Mouse (Mus musculus) spleen, adult 2 months (tissue): ENCODE measurements around the gene Psmg1. TPM values are rescaled to one million over a fixed set of nuclear protein-coding genes. Genes with fewer than 3 reads are reported as not detected.

ENCODE experiments used
- DNase-seq, 2 experiments: peaks; one replicate each; pipeline versions ENCODE4 v3.0.0 to v3.0.0-alpha.2; 2012 to 2021; ENCODE audit warnings: low spot score in 2 of 2, low read depth in 1 of 2
- H3K27ac ChIP-seq: fragments of 200-500 bp; 2 replicates; pipeline ENCODE4 v1.5.1; 2012; ENCODE audit warnings: low read length, inconsistent platforms; ENCODE audit not compliant: insufficient read depth
- H3K27me3 ChIP-seq: fragments of 200-500 bp; 2 replicates; pipeline ENCODE4 v1.6.1; 2012; ENCODE audit warnings: mild to moderate bottlenecking, moderate library complexity, low read length, inconsistent platforms; ENCODE audit not compliant: control insufficient read depth, insufficient read depth
- H3K36me3 ChIP-seq: fragments of 200-500 bp; 2 replicates; pipeline ENCODE4 v1.6.1; 2012; ENCODE audit warnings: mild to moderate bottlenecking, low read length, inconsistent platforms; ENCODE audit not compliant: control insufficient read depth, insufficient read depth
- H3K4me1 ChIP-seq: fragments of 200-500 bp; 2 replicates; pipeline ENCODE4 v1.6.1; 2011; ENCODE audit warnings: inconsistent platforms; ENCODE audit not compliant: control insufficient read depth, insufficient read depth, insufficient read length
- H3K4me3 ChIP-seq: fragments of 200-500 bp; 2 replicates; pipeline ENCODE4 v1.5.1; 2011; ENCODE audit warnings: mild to moderate bottlenecking, inconsistent platforms; ENCODE audit not compliant: insufficient read depth, insufficient read length; ENCODE audit errors: extremely low read depth
- CTCF ChIP-seq: fragments of 200-500 bp; IDR thresholded peaks from 2 replicates; pipeline ENCODE4 v1.5.1; 2011; ENCODE audit warnings: mild to moderate bottlenecking, inconsistent platforms; ENCODE audit not compliant: insufficient read depth, insufficient read length, insufficient replicate concordance; ENCODE audit errors: extremely low read depth
- POLR2A ChIP-seq: fragments of 200-500 bp; IDR thresholded peaks from 2 replicates; pipeline ENCODE4 v1.6.1; 2011; ENCODE audit warnings: low read depth, low read length, inconsistent platforms
- WGBS: fragments of 180-500 bp; shearing (Covaris S2); methylation state at CpG from one replicate; pipeline ENCODE4 v1.1.7; 2018; 5-methylcytosine and 5-hydroxymethylcytosine counted together
- polyA plus RNA-seq: library from polyadenylated mRNA; depleted of rRNA; stranded (reverse); fragments of >200 nt; gene quantifications from 2 replicates; pipeline ENCODE4 v1.2.3, GENCODE M21; 2012; rRNA removed

The Psmg1 gene
- polyA plus RNA-seq, 1 experiment: 8.6 TPM

DNA sequence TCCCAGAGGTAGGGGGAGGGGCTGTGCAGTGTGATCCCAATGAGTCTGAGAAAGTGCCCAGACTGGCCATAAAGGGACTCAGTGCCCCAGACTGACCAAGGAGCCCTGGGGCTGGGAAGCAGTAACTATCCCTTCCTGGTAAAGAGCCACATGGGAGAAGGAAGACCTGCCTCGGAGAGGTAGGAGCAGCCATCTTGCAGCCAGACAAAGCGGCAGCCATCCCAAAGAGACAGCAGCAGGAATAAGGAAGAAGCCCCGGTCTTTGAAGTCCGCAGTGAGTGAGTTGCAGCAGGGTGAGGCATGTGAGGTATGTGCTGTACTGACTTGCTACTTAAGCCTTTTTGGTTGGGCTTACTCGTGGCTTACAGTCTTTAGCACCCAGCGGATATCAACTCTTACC lies 47.6 kb downstream of the Psmg1 start:
- no peak for DNase-seq
- Histone ChIP-seq H3K4me3 (no peak overlapping the region), H3K4me1 (no peaks in the 10 kb centered on the region), H3K27ac (no peak overlapping the region), H3K27me3 (no peaks in the 10 kb centered on the region), H3K36me3 (no peaks in the 10 kb centered on the region)
- TF ChIP-seq CTCF: no peak
- no peak for TF ChIP-seq POLR2A
- 91% methylated on average over 6 of the region's 6 CpGs for WGBS

DNA sequence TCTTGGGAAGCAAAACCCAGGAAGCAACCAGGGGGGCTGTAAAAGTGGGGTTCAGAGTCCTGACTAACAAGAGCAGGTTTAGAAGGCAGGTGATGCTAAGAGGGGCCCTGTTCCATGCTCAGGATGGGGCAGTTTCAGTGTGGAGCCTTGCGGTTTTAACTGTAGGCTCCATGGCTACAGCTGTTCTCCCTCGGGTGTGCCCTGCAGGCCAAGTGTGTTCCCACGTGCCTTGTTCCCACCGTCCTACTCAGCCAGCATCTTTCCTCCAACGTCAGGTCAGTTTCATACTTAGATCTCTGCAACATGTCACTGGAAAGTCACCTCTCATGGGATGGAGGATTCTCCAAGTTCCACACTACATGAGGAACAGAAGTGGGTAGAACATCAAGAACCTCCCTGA lies 49.2 kb downstream of the Psmg1 start:
- no peak overlapping the region for H3K4me3 ChIP-seq
- H3K27me3 ChIP-seq: no peaks in the 10 kb centered on the region
- no peak for DNase-seq
- no peaks in the 10 kb centered on the region for H3K36me3 ChIP-seq
- 51% methylated on average over 5 of the region's 5 CpGs for WGBS
- no peak for TF ChIP-seq POLR2A
- no peak for TF ChIP-seq CTCF
- no peak overlapping the region for H3K27ac ChIP-seq
- no peaks in the 10 kb centered on the region for H3K4me1 ChIP-seq

DNA sequence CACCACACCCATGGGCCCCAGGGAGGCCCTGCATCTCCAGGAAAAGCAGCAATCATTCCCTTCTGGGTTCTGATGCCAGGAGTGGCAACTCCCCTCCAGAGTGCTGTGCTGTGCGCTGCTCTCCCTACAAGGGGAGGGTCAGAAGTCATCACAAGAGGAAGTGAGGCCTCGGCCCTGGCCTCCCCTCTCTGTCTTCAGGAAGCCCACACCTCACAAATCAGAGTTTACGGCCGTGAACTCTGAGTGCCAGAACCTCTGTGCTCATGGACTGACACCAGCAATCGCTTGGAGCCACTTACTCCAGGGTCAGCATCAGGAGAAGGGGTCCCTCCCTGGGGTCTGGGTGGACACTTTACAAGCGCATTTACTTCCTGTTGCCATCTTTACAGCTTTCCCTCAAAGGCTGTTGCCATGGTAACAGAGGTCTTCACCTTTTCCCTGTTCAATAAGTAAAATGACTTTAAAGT lies 55.2 kb downstream of the Psmg1 start:
- peaks cover 9% of the 10 kb centered on the region; the same call in 1 of the 2 replicates for H3K4me1 ChIP-seq
- H3K4me3 ChIP-seq: no peak overlapping the region
- no peak for DNase-seq
- no peaks in the 10 kb centered on the region for H3K27me3 ChIP-seq
- no peak overlapping the region for H3K27ac ChIP-seq
- no peak for TF ChIP-seq CTCF
- TF ChIP-seq POLR2A: no peak
- H3K36me3 ChIP-seq: no peaks in the 10 kb centered on the region
- WGBS: 47% methylated on average over 6 of the region's 6 CpGs

DNA sequence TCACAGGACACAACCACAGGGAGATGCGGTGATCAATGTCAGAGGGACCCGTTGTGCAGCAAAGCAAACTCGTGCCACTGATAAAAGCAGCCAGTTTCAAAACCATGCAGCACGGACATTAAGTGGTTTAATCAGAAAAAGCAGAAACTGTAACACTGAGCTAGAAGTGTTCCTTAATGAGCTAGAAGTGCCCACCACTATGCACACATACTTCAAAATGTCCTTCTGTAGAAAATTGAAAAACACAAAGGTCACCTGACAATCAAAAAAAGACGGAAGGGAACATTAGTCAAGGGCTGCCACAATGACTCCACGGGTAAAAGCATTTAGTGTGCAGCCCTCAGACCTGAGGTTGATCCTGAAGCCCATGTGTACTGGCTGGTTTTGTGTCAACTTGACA lies 57.9 kb downstream of the Psmg1 start:
- no peak overlapping the region for H3K4me3 ChIP-seq
- no peak for DNase-seq
- TF ChIP-seq POLR2A (no peak), CTCF (no peak)
- H3K27ac ChIP-seq: no peak overlapping the region
- H3K27me3 ChIP-seq: no peaks in the 10 kb centered on the region
- 60% methylated on average over 6 of the region's 6 CpGs for WGBS
- H3K36me3 ChIP-seq: no peaks in the 10 kb centered on the region
- H3K4me1 ChIP-seq: peaks cover 21% of the 10 kb centered on the region; the same call in 1 of the 2 replicates

DNA sequence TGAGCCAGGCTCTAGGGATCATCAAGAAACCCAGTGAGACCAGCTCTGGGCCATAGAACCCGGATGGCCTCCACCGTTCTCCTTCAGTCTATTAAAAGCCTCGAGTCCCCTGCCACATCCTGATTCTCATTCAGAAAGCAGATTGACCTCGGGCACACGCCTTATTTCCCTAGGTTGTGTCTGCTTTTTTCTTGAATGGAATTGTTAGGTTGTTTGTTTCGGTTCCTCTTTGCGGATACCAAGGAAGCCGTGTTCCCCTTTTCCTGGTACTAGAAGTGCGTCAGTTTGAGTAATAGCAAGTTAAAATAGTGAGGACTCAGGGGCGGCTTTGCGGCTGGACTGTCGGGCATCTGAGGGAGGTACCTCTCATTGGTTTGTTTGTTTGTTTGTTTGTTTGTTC lies 59.3 kb downstream of the Psmg1 start:
- no peak for DNase-seq
- Histone ChIP-seq H3K4me3 (no peak overlapping the region), H3K27me3 (no peaks in the 10 kb centered on the region), H3K4me1 (peaks cover 21% of the 10 kb centered on the region; the same call in 1 of the 2 replicates), H3K36me3 (no peaks in the 10 kb centered on the region), H3K27ac (no peak overlapping the region)
- 18% methylated on average over 12 of the region's 12 CpGs for WGBS
- TF ChIP-seq CTCF: no peak
- no peak for TF ChIP-seq POLR2A

Other genes with a start within 250 kb of the Psmg1 start
- gene Brwd1, start 91.6 kb upstream of the Psmg1 start, polyA plus RNA-seq: 32.8 and 41.9 TPM in 2 replicates
- gene Hmgn1, start 136.8 kb upstream of the Psmg1 start, polyA plus RNA-seq: 19.0 and 19.9 TPM in 2 replicates
- gene Wrb, start 154.4 kb upstream of the Psmg1 start, polyA plus RNA-seq: 28.4 and 38.1 TPM in 2 replicates
- 0.09 and 0.14 TPM in 2 replicates for gene Lca5l, start 201.3 kb upstream of the Psmg1 start, polyA plus RNA-seq
- gene Sh3bgr, start 209.5 kb upstream of the Psmg1 start, polyA plus RNA-seq: 1.2 and 1.9 TPM in 2 replicates
- 0.07 and 0.13 TPM in 2 replicates for gene B3galt5, start 244.8 kb upstream of the Psmg1 start, polyA plus RNA-seq